Mouse (Mus musculus): ENCODE results near the gene Fgb. TPM values are rescaled to one million over a fixed set of nuclear protein-coding genes. Genes with fewer than 3 reads are reported as not detected.

The Fgb gene
- polyA plus RNA-seq, 1 experiment from 2014 or later: 0.15 TPM

DNA sequence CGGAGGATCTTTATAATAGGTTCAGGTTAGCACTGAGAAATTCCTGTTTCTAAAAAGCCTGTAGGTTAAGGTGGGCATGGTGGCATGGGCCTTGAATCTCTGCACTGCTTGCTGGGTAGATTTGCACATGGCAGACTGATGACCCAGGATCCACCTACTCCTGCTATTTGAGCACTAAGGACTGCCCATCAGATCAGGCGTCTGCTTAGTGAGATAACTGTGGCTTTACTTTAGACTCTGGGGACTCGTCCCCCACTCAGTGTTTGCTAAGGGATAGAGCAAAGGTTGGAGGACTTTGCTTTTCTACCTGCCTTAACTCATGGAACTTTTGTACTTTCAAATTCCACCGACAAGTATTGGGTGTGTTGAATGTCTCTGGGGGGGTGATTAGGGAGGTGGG is 10.0 kb downstream of the Fgb start:
- H3K27ac ChIP-seq (ENCODE audit: low read depth, low read length): no peak overlapping the region
- WGBS: 81% methylated on average over 4 of the region's 4 CpGs
- no peaks in the 10 kb centered on the region for H3K4me1 ChIP-seq (ENCODE audit: control insufficient read depth, insufficient read depth, low read length)
- H3K4me2 ChIP-seq (ENCODE audit: low read depth, low read length): no peak overlapping the region
- no peaks in the 10 kb centered on the region for H3K36me3 ChIP-seq (ENCODE audit: control insufficient read depth, insufficient read depth, low read length)
- no peaks in the 10 kb centered on the region for H3K27me3 ChIP-seq (ENCODE audit: control insufficient read depth, insufficient read depth, low read length)
- H3K9ac ChIP-seq (replicated peaks; ENCODE audit: low read depth, low read length): no peak overlapping the region
- H3K4me3 ChIP-seq (ENCODE audit: low read depth, low read length): no peak overlapping the region
- ATAC-seq (ENCODE audit: low read depth): no peak
- H3K9me3 ChIP-seq (ENCODE audit: control insufficient read depth, low read length): no peaks in the 10 kb centered on the region

DNA sequence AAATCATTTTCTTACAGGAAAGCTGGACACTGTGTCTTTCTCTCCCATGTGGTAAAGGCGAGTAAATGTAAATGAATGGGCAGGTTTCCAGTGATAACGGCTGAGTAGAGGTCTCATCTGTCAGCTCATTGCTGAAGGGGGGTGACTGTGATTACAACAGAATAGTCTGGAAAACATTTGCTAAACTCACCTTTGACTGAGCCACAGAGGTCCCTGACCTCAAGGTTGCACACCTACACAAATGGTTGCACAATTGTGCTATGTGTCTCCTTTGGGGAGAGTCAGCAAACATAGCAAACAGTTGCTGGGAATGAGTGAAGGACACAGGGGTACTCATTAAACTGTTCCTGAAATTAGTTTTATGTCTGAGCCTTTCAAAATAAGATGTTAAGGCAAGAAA is 10.8 kb downstream of the Fgb start:
- Histone ChIP-seq H3K4me2 (ENCODE audit: low read depth, low read length) (no peak overlapping the region), H3K9me3 (ENCODE audit: control insufficient read depth, low read length) (no peaks in the 10 kb centered on the region), H3K27me3 (ENCODE audit: control insufficient read depth, insufficient read depth, low read length) (no peaks in the 10 kb centered on the region), H3K36me3 (ENCODE audit: control insufficient read depth, insufficient read depth, low read length) (no peaks in the 10 kb centered on the region), H3K4me1 (ENCODE audit: control insufficient read depth, insufficient read depth, low read length) (no peaks in the 10 kb centered on the region), H3K9ac (replicated peaks; ENCODE audit: low read depth, low read length) (no peak overlapping the region), H3K27ac (ENCODE audit: low read depth, low read length) (no peak overlapping the region), H3K4me3 (ENCODE audit: low read depth, low read length) (no peak overlapping the region)
- no peak for ATAC-seq (ENCODE audit: low read depth)
- WGBS: 74% methylated on average over 2 of the region's 2 CpGs

DNA sequence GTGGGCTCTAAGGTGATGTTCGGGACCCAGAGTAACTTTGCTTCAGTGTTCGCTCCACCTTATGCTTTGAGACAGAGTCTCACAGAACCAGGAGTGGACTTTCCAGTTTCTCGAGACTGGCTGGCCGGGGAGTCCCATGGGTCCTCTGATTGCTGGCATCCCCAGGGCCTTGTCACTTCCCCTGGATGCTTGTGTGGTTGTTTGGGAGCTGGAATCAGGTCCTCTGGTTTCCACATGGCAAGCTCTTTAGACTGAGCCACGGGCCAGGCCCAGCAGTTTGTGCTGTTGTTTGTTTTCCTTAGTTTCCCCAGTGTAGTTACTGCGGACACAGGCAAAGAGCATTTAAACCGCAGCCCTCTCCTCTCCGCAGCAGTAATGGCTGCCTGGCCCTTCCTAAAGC is 15.9 kb downstream of the Fgb start:
- no peak overlapping the region for H3K27ac ChIP-seq (ENCODE audit: low read depth, low read length)
- no peak overlapping the region for H3K9ac ChIP-seq (replicated peaks; ENCODE audit: low read depth, low read length)
- H3K36me3 ChIP-seq (ENCODE audit: control insufficient read depth, insufficient read depth, low read length): no peaks in the 10 kb centered on the region
- no peak overlapping the region for H3K4me2 ChIP-seq (ENCODE audit: low read depth, low read length)
- ATAC-seq (ENCODE audit: low read depth): no peak
- no peaks in the 10 kb centered on the region for H3K4me1 ChIP-seq (ENCODE audit: control insufficient read depth, insufficient read depth, low read length)
- no peaks in the 10 kb centered on the region for H3K9me3 ChIP-seq (ENCODE audit: control insufficient read depth, low read length)
- H3K27me3 ChIP-seq (ENCODE audit: control insufficient read depth, insufficient read depth, low read length): no peaks in the 10 kb centered on the region
- H3K4me3 ChIP-seq (ENCODE audit: low read depth, low read length): no peak overlapping the region
- WGBS: 84% methylated on average over 8 of the region's 8 CpGs

DNA sequence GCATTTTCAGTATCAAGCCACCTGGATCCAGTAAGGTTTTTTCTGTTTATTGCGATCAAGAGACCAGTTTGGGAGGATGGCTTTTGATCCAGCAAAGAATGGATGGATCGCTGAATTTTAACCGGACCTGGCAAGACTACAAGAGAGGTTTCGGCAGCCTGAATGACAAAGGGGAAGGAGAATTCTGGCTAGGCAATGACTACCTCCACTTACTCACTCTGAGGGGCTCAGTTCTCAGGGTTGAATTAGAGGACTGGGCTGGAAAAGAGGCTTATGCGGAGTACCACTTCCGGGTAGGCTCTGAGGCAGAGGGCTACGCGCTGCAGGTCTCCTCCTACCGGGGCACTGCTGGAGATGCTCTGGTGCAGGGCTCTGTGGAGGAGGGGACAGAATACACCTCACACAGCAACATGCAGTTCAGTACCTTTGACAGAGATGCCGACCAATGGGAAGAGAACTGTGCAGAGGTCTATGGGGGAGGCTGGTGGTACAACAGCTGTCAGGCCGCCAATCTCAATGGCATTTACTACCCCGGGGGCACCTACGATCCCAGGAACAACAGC is 16.8 kb downstream of the Fgb start:
- Histone ChIP-seq H3K27me3 (ENCODE audit: control insufficient read depth, insufficient read depth, low read length) (no peaks in the 10 kb centered on the region), H3K4me3 (ENCODE audit: low read depth, low read length) (no peak overlapping the region), H3K4me2 (ENCODE audit: low read depth, low read length) (peak overlapping the region; percentile 14; the same call in 1 of the 2 replicates), H3K27ac (ENCODE audit: low read depth, low read length) (no peak overlapping the region), H3K9me3 (ENCODE audit: control insufficient read depth, low read length) (no peaks in the 10 kb centered on the region), H3K9ac (replicated peaks; ENCODE audit: low read depth, low read length) (no peak overlapping the region), H3K36me3 (ENCODE audit: control insufficient read depth, insufficient read depth, low read length) (no peaks in the 10 kb centered on the region), H3K4me1 (ENCODE audit: control insufficient read depth, insufficient read depth, low read length) (no peaks in the 10 kb centered on the region)
- ATAC-seq (ENCODE audit: low read depth): peak; percentile 70; the same call in 1 of the 2 replicates
- 40% methylated on average over 13 of the region's 13 CpGs for WGBS

DNA sequence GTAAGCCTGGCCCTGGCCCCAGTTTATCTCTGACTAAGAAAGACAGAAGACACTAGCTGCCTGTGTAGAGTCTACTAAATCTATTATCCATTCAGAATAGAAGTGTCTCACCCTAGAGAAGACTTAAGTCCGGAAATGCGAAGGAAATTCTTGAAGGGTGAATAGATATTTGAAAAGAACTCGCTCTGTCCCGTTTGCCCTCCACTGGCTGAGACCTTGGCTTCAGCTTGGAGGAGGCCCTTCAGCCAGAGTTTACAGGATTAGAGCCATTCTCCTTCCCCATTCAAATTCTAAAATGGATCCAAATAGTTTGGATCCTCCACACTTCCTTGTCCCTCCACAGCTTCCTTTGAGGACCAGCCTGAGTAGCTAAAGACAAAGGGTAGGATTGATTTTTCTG is 19.3 kb downstream of the Fgb start:
- 90% methylated on average over 4 of the region's 4 CpGs for WGBS
- no peak for ATAC-seq (ENCODE audit: low read depth)
- no peak overlapping the region for H3K4me3 ChIP-seq (ENCODE audit: low read depth, low read length)
- H3K9me3 ChIP-seq (ENCODE audit: control insufficient read depth, low read length): no peaks in the 10 kb centered on the region
- no peak overlapping the region for H3K9ac ChIP-seq (replicated peaks; ENCODE audit: low read depth, low read length)
- H3K27ac ChIP-seq (ENCODE audit: low read depth, low read length): no peak overlapping the region
- no peaks in the 10 kb centered on the region for H3K4me1 ChIP-seq (ENCODE audit: control insufficient read depth, insufficient read depth, low read length)
- no peaks in the 10 kb centered on the region for H3K36me3 ChIP-seq (ENCODE audit: control insufficient read depth, insufficient read depth, low read length)
- H3K27me3 ChIP-seq (ENCODE audit: control insufficient read depth, insufficient read depth, low read length): no peaks in the 10 kb centered on the region
- H3K4me2 ChIP-seq (ENCODE audit: low read depth, low read length): no peak overlapping the region

DNA sequence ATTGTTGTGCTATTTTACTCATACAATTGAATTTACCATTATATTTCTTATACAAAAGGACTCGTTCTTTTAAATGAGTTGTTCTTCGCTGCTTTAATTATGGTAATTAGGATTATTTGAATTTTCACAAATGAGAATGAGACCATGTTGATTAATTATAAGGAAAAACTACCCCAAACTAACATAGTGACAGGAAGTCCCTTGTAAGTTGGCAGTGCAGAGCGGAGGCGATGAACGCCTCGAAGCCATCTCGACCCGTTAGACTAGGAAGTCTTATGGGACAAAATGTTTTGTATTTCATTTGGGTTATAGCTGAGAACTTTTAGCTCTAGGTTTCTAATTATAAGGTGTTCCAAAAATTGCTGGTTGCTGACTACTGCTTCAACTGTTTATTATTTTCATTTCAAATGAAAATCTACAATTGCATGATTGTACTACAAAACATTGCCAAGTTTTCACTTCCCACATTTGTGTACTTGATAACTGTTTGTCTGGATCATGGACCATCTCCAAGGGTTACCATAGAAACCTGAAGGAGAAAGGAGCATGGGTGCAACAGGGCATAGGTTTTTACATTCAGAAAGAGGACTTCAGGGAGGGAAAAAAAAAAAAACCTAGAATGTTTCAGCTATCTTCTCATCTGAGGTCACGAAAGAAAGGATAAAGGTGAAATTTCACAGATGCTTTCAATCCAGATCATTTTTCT is 22.0 kb downstream of the Fgb start:
- Histone ChIP-seq H3K4me2 (ENCODE audit: low read depth, low read length) (no peak overlapping the region), H3K4me1 (ENCODE audit: control insufficient read depth, insufficient read depth, low read length) (no peaks in the 10 kb centered on the region), H3K4me3 (ENCODE audit: low read depth, low read length) (no peak overlapping the region), H3K27ac (ENCODE audit: low read depth, low read length) (no peak overlapping the region), H3K36me3 (ENCODE audit: control insufficient read depth, insufficient read depth, low read length) (no peaks in the 10 kb centered on the region), H3K27me3 (ENCODE audit: control insufficient read depth, insufficient read depth, low read length) (no peaks in the 10 kb centered on the region), H3K9ac (replicated peaks; ENCODE audit: low read depth, low read length) (no peak overlapping the region), H3K9me3 (ENCODE audit: control insufficient read depth, low read length) (no peaks in the 10 kb centered on the region)
- no peak for ATAC-seq (ENCODE audit: low read depth)
- WGBS: 89% methylated on average over 9 of the region's 9 CpGs

DNA sequence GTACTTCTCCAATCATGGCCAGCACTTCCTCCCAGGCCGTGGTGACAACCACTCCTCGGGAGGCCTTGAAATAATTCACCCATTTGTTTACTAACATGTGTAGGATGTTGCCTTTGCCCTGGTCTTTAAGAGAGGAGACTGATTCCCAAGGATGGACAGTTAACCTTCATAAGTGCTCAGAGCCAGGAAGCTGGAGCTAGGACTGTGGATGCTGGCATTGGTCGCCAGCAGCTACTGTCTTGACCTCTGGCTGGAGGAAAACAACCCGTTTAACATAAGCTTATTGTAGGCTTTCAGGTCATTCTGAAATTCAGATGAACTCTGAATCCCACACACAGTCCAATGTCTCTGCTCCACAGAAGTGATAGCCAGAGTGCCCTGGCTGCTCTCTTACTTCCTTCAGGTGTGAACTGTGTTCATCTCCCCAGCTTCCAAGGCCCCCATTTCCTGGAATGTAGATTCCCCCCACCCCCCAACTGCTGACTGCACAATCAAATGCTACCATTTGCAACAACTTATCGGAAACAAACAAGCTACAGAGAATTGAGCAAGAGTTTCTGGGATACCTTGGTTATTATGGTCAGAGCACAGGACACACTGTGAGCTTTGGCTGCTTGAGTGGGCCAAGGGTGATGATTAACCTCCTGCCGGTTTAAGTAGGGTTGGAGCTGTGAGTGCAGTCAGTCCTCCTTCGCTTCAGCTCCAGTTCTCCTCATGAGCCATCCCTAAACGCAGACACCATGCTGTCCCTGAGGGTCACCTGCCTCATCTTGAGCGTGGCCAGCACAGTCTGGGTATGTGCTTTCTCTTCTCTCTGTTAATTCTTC is 24.0 kb downstream of the Fgb start, which contains the start of gene Fga:
Gene Fga (plus strand): TSS at position 602 of the 827 bp plus-strand sequence.
- H3K9ac ChIP-seq (replicated peaks; ENCODE audit: low read depth, low read length): no peak within 1 kb of the TSS
- no peaks in the 10 kb centered on the region for H3K27me3 ChIP-seq (ENCODE audit: control insufficient read depth, insufficient read depth, low read length)
- no peak within 1 kb of the TSS for H3K4me2 ChIP-seq (ENCODE audit: low read depth, low read length)
- H3K4me3 ChIP-seq (ENCODE audit: low read depth, low read length): no peak within 1 kb of the TSS
- H3K9me3 ChIP-seq (ENCODE audit: control insufficient read depth, low read length): no peaks in the 10 kb centered on the region
- H3K36me3 ChIP-seq (ENCODE audit: control insufficient read depth, insufficient read depth, low read length): no peaks in the 10 kb centered on the region
- H3K27ac ChIP-seq (ENCODE audit: low read depth, low read length): no peak within 1 kb of the TSS
- WGBS: 80% methylated on average over 9 of the region's 9 CpGs
- no peaks in the 10 kb centered on the region for H3K4me1 ChIP-seq (ENCODE audit: control insufficient read depth, insufficient read depth, low read length)
- ATAC-seq (ENCODE audit: low read depth): no peak

DNA sequence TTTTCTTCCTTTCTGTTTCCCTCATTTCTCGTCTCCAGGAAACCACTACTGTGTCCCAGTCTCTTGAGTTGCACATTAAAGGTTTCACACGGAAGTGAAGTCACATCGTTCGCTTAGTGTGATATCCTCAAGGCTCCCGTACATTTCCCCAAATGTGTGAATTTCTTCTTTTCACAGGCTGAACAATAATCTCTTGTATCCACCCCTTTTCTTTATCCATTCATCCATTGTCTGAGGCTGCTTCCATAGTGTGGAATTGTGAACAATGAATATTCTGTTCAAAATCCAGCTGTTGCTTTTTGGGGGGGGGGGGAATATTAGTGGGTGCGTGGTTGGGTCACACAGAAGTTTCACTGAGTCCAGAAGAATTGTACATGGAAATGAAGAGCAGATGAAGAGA is 24.6 kb downstream of the Fgb start:
- H3K27ac ChIP-seq (ENCODE audit: low read depth, low read length): no peak overlapping the region
- ATAC-seq (ENCODE audit: low read depth): no peak
- no peak overlapping the region for H3K9ac ChIP-seq (replicated peaks; ENCODE audit: low read depth, low read length)
- 60% methylated on average over 6 of the region's 6 CpGs for WGBS
- H3K4me2 ChIP-seq (ENCODE audit: low read depth, low read length): no peak overlapping the region
- no peaks in the 10 kb centered on the region for H3K36me3 ChIP-seq (ENCODE audit: control insufficient read depth, insufficient read depth, low read length)
- no peak overlapping the region for H3K4me3 ChIP-seq (ENCODE audit: low read depth, low read length)
- no peaks in the 10 kb centered on the region for H3K9me3 ChIP-seq (ENCODE audit: control insufficient read depth, low read length)
- no peaks in the 10 kb centered on the region for H3K27me3 ChIP-seq (ENCODE audit: control insufficient read depth, insufficient read depth, low read length)
- no peaks in the 10 kb centered on the region for H3K4me1 ChIP-seq (ENCODE audit: control insufficient read depth, insufficient read depth, low read length)

DNA sequence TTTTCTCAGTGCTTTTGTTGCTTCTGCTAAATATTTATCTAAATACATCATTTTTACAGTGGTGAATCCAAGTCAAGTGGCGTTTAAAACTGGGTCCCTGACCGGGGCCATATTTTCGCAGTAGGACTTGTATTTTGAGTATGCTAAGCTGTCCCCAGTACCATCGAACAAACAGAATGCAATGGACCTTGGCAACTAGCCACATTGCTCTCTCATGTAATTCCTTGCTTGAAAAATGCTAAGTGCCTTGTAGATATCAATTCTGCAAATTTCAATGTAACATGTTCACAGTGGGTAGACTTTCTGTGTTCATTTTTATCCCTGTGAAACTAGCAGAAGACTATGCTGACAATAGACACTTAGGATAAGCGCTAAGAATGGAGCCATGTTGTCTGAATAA is 28.5 kb downstream of the Fgb start:
- Histone ChIP-seq H3K4me2 (ENCODE audit: low read depth, low read length) (no peak overlapping the region), H3K27ac (ENCODE audit: low read depth, low read length) (no peak overlapping the region), H3K27me3 (ENCODE audit: control insufficient read depth, insufficient read depth, low read length) (no peaks in the 10 kb centered on the region), H3K9ac (replicated peaks; ENCODE audit: low read depth, low read length) (no peak overlapping the region), H3K4me1 (ENCODE audit: control insufficient read depth, insufficient read depth, low read length) (no peaks in the 10 kb centered on the region), H3K4me3 (ENCODE audit: low read depth, low read length) (no peak overlapping the region), H3K9me3 (ENCODE audit: control insufficient read depth, low read length) (no peaks in the 10 kb centered on the region), H3K36me3 (ENCODE audit: control insufficient read depth, insufficient read depth, low read length) (no peaks in the 10 kb centered on the region)
- 91% methylated on average over 5 of the region's 5 CpGs for WGBS
- ATAC-seq (ENCODE audit: low read depth): no peak
